Mouse (Mus musculus): ENCODE results near the gene Mgat2. TPM values are rescaled to one million over a fixed set of nuclear protein-coding genes. Genes with fewer than 3 reads are reported as not detected.

The Mgat2 gene
- 31.4 and 35.8 TPM in 2 replicates for polyA plus RNA-seq (2015; fragmentation: Nextera tagmentation; extraction: Ambion mirVana)

GRCm38 (mm10) chr12:69183583-69184308 lies at the start of gene Mgat2, which contains the start of gene Rpl36al:
Gene Mgat2, plus strand, starts transcription at chr12:69184157.
Gene Rpl36al, minus strand, starts transcription at chr12:69184083.
- WGBS = under 1% methylated on average over 79 of the region's 84 CpGs
- peak; percentile 99 for ATAC-seq
- H3K4me1 ChIP-seq (ENCODE audit: control insufficient read depth, insufficient read depth, low read depth, low read length) = peaks cover 24% of the 10 kb centered on the region
- H3K9me3 ChIP-seq (ENCODE audit: control insufficient read depth, low read length) = no peaks in the 10 kb centered on the region
- H3K27me3 ChIP-seq (replicated peaks; ENCODE audit: control insufficient read depth, insufficient read depth, low read length) = no peaks in the 10 kb centered on the region
- peak within 1 kb of the TSS; percentile 78 for H3K9ac ChIP-seq (ENCODE audit: low read depth, low read length)
- H3K36me3 ChIP-seq (ENCODE audit: control insufficient read depth, insufficient read depth, low read length) = peaks cover 3% of the 10 kb centered on the region; the same call in 1 of the 2 replicates
- peak within 1 kb of the TSS; percentile 95 for H3K4me2 ChIP-seq (ENCODE audit: low read length)
- peak within 1 kb of the TSS; percentile 95 for H3K27ac ChIP-seq (ENCODE audit: low read depth, low read length)
- H3K4me3 ChIP-seq (ENCODE audit: low read length) = peak within 1 kb of the TSS; percentile 95

GRCm38 (mm10) chr12:69139201-69139600 lies 44.8 kb upstream of the Mgat2 start:
- H3K9me3 ChIP-seq (ENCODE audit: control insufficient read depth, low read length) = no peaks in the 10 kb centered on the region
- ATAC-seq = no peak
- 85% methylated on average over 3 of the region's 3 CpGs for WGBS
- H3K36me3 ChIP-seq (ENCODE audit: control insufficient read depth, insufficient read depth, low read length) = no peaks in the 10 kb centered on the region
- H3K4me3 ChIP-seq (ENCODE audit: low read length) = no peak overlapping the region
- H3K9ac ChIP-seq (ENCODE audit: low read depth, low read length) = no peak overlapping the region
- H3K4me1 ChIP-seq (ENCODE audit: control insufficient read depth, insufficient read depth, low read depth, low read length) = no peaks in the 10 kb centered on the region
- H3K27ac ChIP-seq (ENCODE audit: low read depth, low read length) = no peak overlapping the region
- no peak overlapping the region for H3K4me2 ChIP-seq (ENCODE audit: low read length)
- no peaks in the 10 kb centered on the region for H3K27me3 ChIP-seq (replicated peaks; ENCODE audit: control insufficient read depth, insufficient read depth, low read length)

GRCm38 (mm10) chr12:69139841-69140240 lies 44.1 kb upstream of the Mgat2 start:
- no peaks in the 10 kb centered on the region for H3K9me3 ChIP-seq (ENCODE audit: control insufficient read depth, low read length)
- no peak overlapping the region for H3K27ac ChIP-seq (ENCODE audit: low read depth, low read length)
- H3K4me1 ChIP-seq (ENCODE audit: control insufficient read depth, insufficient read depth, low read depth, low read length) = no peaks in the 10 kb centered on the region
- H3K27me3 ChIP-seq (replicated peaks; ENCODE audit: control insufficient read depth, insufficient read depth, low read length) = no peaks in the 10 kb centered on the region
- H3K4me3 ChIP-seq (ENCODE audit: low read length) = no peak overlapping the region
- ATAC-seq = no peak
- no peaks in the 10 kb centered on the region for H3K36me3 ChIP-seq (ENCODE audit: control insufficient read depth, insufficient read depth, low read length)
- H3K9ac ChIP-seq (ENCODE audit: low read depth, low read length) = no peak overlapping the region
- no peak overlapping the region for H3K4me2 ChIP-seq (ENCODE audit: low read length)
- 86% methylated on average over 7 of the region's 7 CpGs for WGBS

- Histone ChIP-seq H3K4me1 (ENCODE audit: control insufficient read depth, insufficient read depth, low read depth, low read length) (no peaks in the 10 kb centered on the region), H3K36me3 (ENCODE audit: control insufficient read depth, insufficient read depth, low read length) (no peaks in the 10 kb centered on the region), H3K9ac (ENCODE audit: low read depth, low read length) (no peak overlapping the region), H3K9me3 (ENCODE audit: control insufficient read depth, low read length) (no peaks in the 10 kb centered on the region), H3K27me3 (replicated peaks; ENCODE audit: control insufficient read depth, insufficient read depth, low read length) (no peaks in the 10 kb centered on the region), H3K27ac (ENCODE audit: low read depth, low read length) (no peak overlapping the region), H3K4me2 (ENCODE audit: low read length) (no peak overlapping the region), H3K4me3 (ENCODE audit: low read length) (no peak overlapping the region)
- ATAC-seq = no peak
- 67% methylated on average over 6 of the region's 6 CpGs for WGBS
Measured at GRCm38 (mm10) chr12:69143460-69143859, 40.5 kb upstream of the Mgat2 start.

GRCm38 (mm10) chr12:69147166-69147735 lies 36.7 kb upstream of the Mgat2 start:
- 96% methylated on average over 5 of the region's 5 CpGs for WGBS
- Histone ChIP-seq H3K27me3 (replicated peaks; ENCODE audit: control insufficient read depth, insufficient read depth, low read length) (no peaks in the 10 kb centered on the region), H3K4me2 (ENCODE audit: low read length) (no peak overlapping the region), H3K27ac (ENCODE audit: low read depth, low read length) (no peak overlapping the region), H3K4me3 (ENCODE audit: low read length) (no peak overlapping the region), H3K4me1 (ENCODE audit: control insufficient read depth, insufficient read depth, low read depth, low read length) (no peaks in the 10 kb centered on the region), H3K36me3 (ENCODE audit: control insufficient read depth, insufficient read depth, low read length) (no peaks in the 10 kb centered on the region), H3K9ac (ENCODE audit: low read depth, low read length) (no peak overlapping the region), H3K9me3 (ENCODE audit: control insufficient read depth, low read length) (no peaks in the 10 kb centered on the region)
- ATAC-seq = no peak

- H3K27me3 ChIP-seq (replicated peaks; ENCODE audit: control insufficient read depth, insufficient read depth, low read length) = no peaks in the 10 kb centered on the region
- H3K9ac ChIP-seq (ENCODE audit: low read depth, low read length) = no peak overlapping the region
- H3K36me3 ChIP-seq (ENCODE audit: control insufficient read depth, insufficient read depth, low read length) = no peaks in the 10 kb centered on the region
- no peaks in the 10 kb centered on the region for H3K4me1 ChIP-seq (ENCODE audit: control insufficient read depth, insufficient read depth, low read depth, low read length)
- H3K4me3 ChIP-seq (ENCODE audit: low read length) = no peak overlapping the region
- peak; percentile 24; the same call in 1 of the 2 replicates for ATAC-seq
- peak overlapping the region; percentile 23; the same call in 1 of the 2 replicates for H3K4me2 ChIP-seq (ENCODE audit: low read length)
- WGBS = 76% methylated on average over 13 of the region's 13 CpGs
- H3K27ac ChIP-seq (ENCODE audit: low read depth, low read length) = no peak overlapping the region
- H3K9me3 ChIP-seq (ENCODE audit: control insufficient read depth, low read length) = no peaks in the 10 kb centered on the region
Measured at GRCm38 (mm10) chr12:69150049-69150448, 33.9 kb upstream of the Mgat2 start.

GRCm38 (mm10) chr12:69155923-69156322 lies 28.0 kb upstream of the Mgat2 start:
- Histone ChIP-seq H3K27me3 (replicated peaks; ENCODE audit: control insufficient read depth, insufficient read depth, low read length) (no peaks in the 10 kb centered on the region), H3K36me3 (ENCODE audit: control insufficient read depth, insufficient read depth, low read length) (peaks cover 14% of the 10 kb centered on the region), H3K4me1 (ENCODE audit: control insufficient read depth, insufficient read depth, low read depth, low read length) (peaks cover 7% of the 10 kb centered on the region), H3K9ac (ENCODE audit: low read depth, low read length) (no peak overlapping the region), H3K27ac (ENCODE audit: low read depth, low read length) (no peak overlapping the region), H3K4me3 (ENCODE audit: low read length) (no peak overlapping the region), H3K9me3 (ENCODE audit: control insufficient read depth, low read length) (no peaks in the 10 kb centered on the region), H3K4me2 (ENCODE audit: low read length) (no peak overlapping the region)
- no peak for ATAC-seq
- 89% methylated on average over 2 of the region's 2 CpGs for WGBS

- no peaks in the 10 kb centered on the region for H3K9me3 ChIP-seq (ENCODE audit: control insufficient read depth, low read length)
- H3K4me3 ChIP-seq (ENCODE audit: low read length) = no peak overlapping the region
- H3K9ac ChIP-seq (ENCODE audit: low read depth, low read length) = no peak overlapping the region
- no peak overlapping the region for H3K4me2 ChIP-seq (ENCODE audit: low read length)
- H3K27me3 ChIP-seq (replicated peaks; ENCODE audit: control insufficient read depth, insufficient read depth, low read length) = no peaks in the 10 kb centered on the region
- ATAC-seq = no peak
- peaks cover 7% of the 10 kb centered on the region for H3K4me1 ChIP-seq (ENCODE audit: control insufficient read depth, insufficient read depth, low read depth, low read length)
- peaks cover 14% of the 10 kb centered on the region for H3K36me3 ChIP-seq (ENCODE audit: control insufficient read depth, insufficient read depth, low read length)
- no peak overlapping the region for H3K27ac ChIP-seq (ENCODE audit: low read depth, low read length)
- WGBS = 78% methylated on average over 4 of the region's 4 CpGs
Measured at GRCm38 (mm10) chr12:69156436-69156835, 27.5 kb upstream of the Mgat2 start.

- Histone ChIP-seq H3K36me3 (ENCODE audit: control insufficient read depth, insufficient read depth, low read length) (peaks cover 14% of the 10 kb centered on the region), H3K4me1 (ENCODE audit: control insufficient read depth, insufficient read depth, low read depth, low read length) (peaks cover 7% of the 10 kb centered on the region), H3K9ac (ENCODE audit: low read depth, low read length) (no peak overlapping the region), H3K9me3 (ENCODE audit: control insufficient read depth, low read length) (no peaks in the 10 kb centered on the region), H3K27ac (ENCODE audit: low read depth, low read length) (no peak overlapping the region), H3K27me3 (replicated peaks; ENCODE audit: control insufficient read depth, insufficient read depth, low read length) (no peaks in the 10 kb centered on the region), H3K4me3 (ENCODE audit: low read length) (no peak overlapping the region), H3K4me2 (ENCODE audit: low read length) (no peak overlapping the region)
- WGBS = 96% methylated on average over 2 of the region's 2 CpGs
- ATAC-seq = no peak
Measured at GRCm38 (mm10) chr12:69157107-69157506, 26.9 kb upstream of the Mgat2 start.
